Mouse (Mus musculus) heart, postnatal 0 days (tissue): Measurements from ENCODE around the gene Alox5ap. TPM values are rescaled to one million over a fixed set of nuclear protein-coding genes. Genes with fewer than 3 reads are reported as not detected.
A peak's percentile ranks its signal among the peaks of the same experiment; 100 is the strongest.

ENCODE experiments used
- ATAC-seq: fragments of 200-750 bp; cut with Nextera tagmentation; 2 replicates; pipeline ENCODE4 v1.8.0; 2017; ENCODE audit warnings: low read depth, moderate number of reproducible peaks, moderate library complexity; ENCODE audit not compliant: insufficient read depth
- DNase-seq: peaks from one replicate; pipeline ENCODE4 v3.0.0-alpha.2; 2016; ENCODE audit warnings: low spot score
- H3K27ac ChIP-seq: fragments of 300-500 bp; sonication (generic); 2 replicates; pipeline ENCODE4 v1.5.1; 2014; ENCODE audit warnings: low read depth, mild to moderate bottlenecking
- H3K27me3 ChIP-seq: fragments of 300-500 bp; sonication (generic); 2 replicates; pipeline ENCODE4 v1.6.1; 2014; ENCODE audit warnings: low read length, mixed read lengths; ENCODE audit not compliant: control insufficient read depth, insufficient read depth
- H3K36me3 ChIP-seq: fragments of 300-500 bp; sonication (generic); replicated peaks from 2 replicates; pipeline ENCODE4 v1.6.1; 2014; ENCODE audit warnings: low read length, mixed read lengths; ENCODE audit not compliant: control insufficient read depth, insufficient read depth
- H3K4me1 ChIP-seq: fragments of 300-500 bp; sonication (generic); 2 replicates; pipeline ENCODE4 v1.6.1; 2014; ENCODE audit warnings: antibody characterized with exemption; ENCODE audit not compliant: control insufficient read depth, insufficient read depth
- H3K4me2 ChIP-seq: fragments of 300-500 bp; sonication (generic); 2 replicates; pipeline ENCODE4 v1.6.1; 2014; ENCODE audit warnings: low read depth, mild to moderate bottlenecking, low read length, moderate library complexity
- H3K4me3 ChIP-seq: fragments of 300-500 bp; sonication (generic); 2 replicates; pipeline ENCODE4 v1.5.1; 2014; ENCODE audit warnings: low read depth, low read length
- H3K9ac ChIP-seq: fragments of 300-500 bp; sonication (generic); replicated peaks from 2 replicates; pipeline ENCODE4 v1.6.1; 2014; ENCODE audit warnings: low read depth, low read length, mixed read lengths
- H3K9me3 ChIP-seq: fragments of 300-500 bp; sonication (generic); replicated peaks from 2 replicates; pipeline ENCODE4 v1.6.1; 2016; ENCODE audit warnings: low read length; ENCODE audit not compliant: control insufficient read depth
- CTCF ChIP-seq: IDR thresholded peaks from 2 replicates; pipeline ENCODE4 v1.5.1; 2016; ENCODE audit warnings: antibody characterized with exemption, control low read depth, low read depth
- EP300 ChIP-seq: IDR thresholded peaks from 2 replicates; pipeline ENCODE4 v1.6.1; 2016; ENCODE audit warnings: antibody characterized with exemption, low read depth
- WGBS: fragments of 180-500 bp; shearing (Covaris S2); extraction: QIAGEN DNeasy Blood & Tissue Kit; methylation state at CpG from one replicate; pipeline ENCODE4 v1.1.7; 2014; 5-methylcytosine and 5-hydroxymethylcytosine counted together
- polyA plus RNA-seq: library from polyadenylated mRNA; unstranded; fragments of >200 nt; fragmentation: Nextera tagmentation; extraction: Ambion mirVana; gene quantifications from 2 replicates; pipeline ENCODE4 v1.2.1, GENCODE M21; 2015
- total RNA-seq: library from RNA; depleted of rRNA; stranded (reverse); fragments of >200 nt; gene quantifications from 2 replicates; pipeline ENCODE4 v1.2.3, GENCODE M21; 2014; ENCODE audit warnings: low replicate concordance

Gene Alox5ap
- total and polyA plus RNA-seq, 2 experiments from 2014 or later, result 5.2 to 9.2 TPM

DNA sequence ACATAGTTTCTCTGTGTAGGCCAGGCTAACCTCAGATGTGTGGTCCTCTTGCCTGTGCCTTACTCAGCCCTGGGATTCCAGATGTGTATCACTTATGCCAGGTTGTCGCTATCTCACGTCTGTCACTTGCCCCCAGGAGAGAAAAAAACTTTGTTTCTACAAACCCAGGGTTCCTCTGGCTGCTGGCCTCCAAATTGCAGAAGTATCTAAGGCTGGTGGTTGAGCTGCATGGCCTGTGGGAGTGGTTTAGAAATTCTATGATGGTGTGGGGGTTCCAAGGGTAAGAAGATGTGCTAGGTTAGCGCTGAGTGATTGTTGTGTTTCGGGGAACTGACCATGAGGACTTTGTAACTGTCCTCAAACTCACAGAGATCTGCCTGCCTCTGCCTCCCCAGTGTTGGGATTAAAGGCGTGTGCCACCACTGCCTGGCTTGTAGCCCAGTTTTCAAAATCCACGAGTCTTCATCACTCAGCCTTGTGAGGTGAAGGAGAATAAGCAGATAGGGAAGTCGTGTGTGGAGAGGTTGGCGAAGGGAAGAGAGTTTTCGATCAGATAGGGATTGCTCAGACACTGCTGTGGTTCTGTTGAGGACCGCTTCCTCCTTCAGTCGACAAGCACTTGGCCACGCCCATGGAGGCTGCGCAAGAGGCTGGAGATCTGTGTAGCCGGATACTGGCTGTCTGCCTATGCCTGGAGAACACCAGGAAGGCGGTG is 10.0 kb downstream of the Alox5ap start:
- ATAC-seq, result no peak
- Histone ChIP-seq H3K9ac (no peak overlapping the region), H3K4me2 (no peak overlapping the region), H3K9me3 (0 out of 2 replicates have a peak, but pooled peaks cover 6% of the 10 kb centered on the region), H3K36me3 (no peaks in the 10 kb centered on the region), H3K27ac (no peak overlapping the region), H3K4me3 (no peak overlapping the region), H3K4me1 (no peaks in the 10 kb centered on the region), H3K27me3 (no peaks in the 10 kb centered on the region)
- no peak for TF ChIP-seq EP300
- TF ChIP-seq CTCF, result no peak
- no peak for DNase-seq
- WGBS, result 80% methylated on average over 15 of the region's 15 CpGs

DNA sequence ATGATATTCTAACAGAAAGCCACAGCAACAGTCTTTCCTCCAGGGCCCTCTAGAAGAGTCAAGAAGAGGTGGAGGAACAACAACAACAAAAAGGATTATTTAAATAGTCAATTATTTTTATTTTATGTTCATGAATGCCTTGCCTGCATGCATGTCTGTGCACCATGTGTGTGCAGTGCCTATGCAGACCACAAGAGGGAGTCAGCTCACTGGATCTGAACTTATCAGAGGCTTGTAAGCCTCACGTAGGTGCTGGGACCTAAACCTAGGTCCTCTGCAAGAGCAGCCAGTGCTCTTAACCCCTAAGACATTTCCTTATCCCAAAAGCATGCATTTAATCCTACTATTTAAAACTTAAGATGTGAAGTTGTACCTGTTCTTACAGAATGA is 10.5 kb downstream of the Alox5ap start:
- Histone ChIP-seq H3K4me1 (no peaks in the 10 kb centered on the region), H3K4me2 (no peak overlapping the region), H3K9ac (no peak overlapping the region), H3K27me3 (no peaks in the 10 kb centered on the region), H3K36me3 (no peaks in the 10 kb centered on the region), H3K9me3 (0 out of 2 replicates have a peak, but pooled peaks cover 6% of the 10 kb centered on the region), H3K4me3 (no peak overlapping the region), H3K27ac (no peak overlapping the region)
- DNase-seq (no peak), ATAC-seq (no peak)
- TF ChIP-seq CTCF, result no peak
- TF ChIP-seq EP300, result no peak
- 100% methylated on average over 1 of the region's 1 CpGs for WGBS

DNA sequence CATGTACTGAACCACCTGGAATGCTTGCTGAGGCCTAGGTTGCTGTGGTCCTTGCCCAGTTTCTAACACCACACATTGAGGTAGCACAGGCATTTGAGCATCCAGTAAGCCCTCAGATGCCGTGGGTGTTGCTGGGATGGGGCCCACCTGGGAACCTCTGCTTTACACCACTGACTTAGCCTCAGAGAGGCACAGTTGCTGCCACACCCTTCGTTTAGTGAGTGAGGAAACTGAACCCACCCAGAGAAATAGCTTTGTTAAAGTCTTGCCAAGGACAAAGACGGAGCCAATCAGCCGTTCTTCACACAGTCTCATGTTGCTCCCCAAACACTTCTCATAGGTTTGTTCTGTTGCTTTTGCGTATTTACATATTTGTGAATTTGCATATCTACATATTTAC is 13.0 kb downstream of the Alox5ap start:
- no peaks in the 10 kb centered on the region for H3K36me3 ChIP-seq
- no peak overlapping the region for H3K4me3 ChIP-seq
- no peak overlapping the region for H3K9ac ChIP-seq
- no peak for ATAC-seq
- 87% methylated on average over 5 of the region's 5 CpGs for WGBS
- no peaks in the 10 kb centered on the region for H3K4me1 ChIP-seq
- TF ChIP-seq CTCF, result no peak
- TF ChIP-seq EP300, result no peak
- no peak overlapping the region for H3K4me2 ChIP-seq
- H3K27me3 ChIP-seq, result no peaks in the 10 kb centered on the region
- no peak overlapping the region for H3K27ac ChIP-seq
- no peak for DNase-seq
- H3K9me3 ChIP-seq, result 0 out of 2 replicates have a peak, but pooled peaks cover 3% of the 10 kb centered on the region

DNA sequence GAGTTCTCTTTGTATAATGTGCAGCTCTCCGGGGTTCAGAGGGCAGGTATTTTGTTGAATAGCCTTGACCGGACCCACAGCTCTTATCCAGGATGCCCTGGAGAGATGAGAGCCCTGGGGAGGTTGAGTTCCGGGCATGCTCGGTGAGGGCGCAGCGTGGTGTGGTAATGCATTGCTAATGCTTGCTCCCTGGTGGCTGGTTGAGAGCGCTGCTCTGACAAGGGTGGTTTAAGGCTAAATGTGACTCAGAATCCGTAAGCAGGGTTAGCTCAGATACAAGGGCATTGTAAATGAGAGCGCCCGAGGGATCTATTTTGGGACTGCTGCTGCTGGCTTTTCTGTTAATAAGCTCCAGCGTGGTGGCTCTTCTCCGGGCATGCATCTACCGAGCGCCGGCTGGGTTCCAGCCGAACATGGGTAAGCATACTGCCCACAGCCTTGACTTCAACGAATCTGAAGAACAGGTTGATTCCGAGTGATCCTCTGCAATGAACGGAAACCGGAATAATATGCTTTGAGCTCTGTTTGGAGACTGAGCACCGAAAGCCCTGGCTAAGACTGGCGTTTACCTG is 14.8 kb downstream of the Alox5ap start:
- Histone ChIP-seq H3K27ac (peak overlapping the region; percentile 80), H3K9me3 (0 out of 2 replicates have a peak, but pooled peaks cover 3% of the 10 kb centered on the region), H3K4me2 (peak overlapping the region; percentile 43), H3K27me3 (no peaks in the 10 kb centered on the region), H3K4me3 (peak overlapping the region; percentile 1; the same call in 1 of the 2 replicates), H3K4me1 (no peaks in the 10 kb centered on the region), H3K9ac (no peak overlapping the region; the same call in 1 of the 2 replicates), H3K36me3 (no peaks in the 10 kb centered on the region)
- DNase-seq (peak; percentile 91), ATAC-seq (peak; percentile 96)
- no peak for TF ChIP-seq EP300
- peak; percentile 67 for TF ChIP-seq CTCF
- 25% methylated on average over 22 of the region's 22 CpGs for WGBS

DNA sequence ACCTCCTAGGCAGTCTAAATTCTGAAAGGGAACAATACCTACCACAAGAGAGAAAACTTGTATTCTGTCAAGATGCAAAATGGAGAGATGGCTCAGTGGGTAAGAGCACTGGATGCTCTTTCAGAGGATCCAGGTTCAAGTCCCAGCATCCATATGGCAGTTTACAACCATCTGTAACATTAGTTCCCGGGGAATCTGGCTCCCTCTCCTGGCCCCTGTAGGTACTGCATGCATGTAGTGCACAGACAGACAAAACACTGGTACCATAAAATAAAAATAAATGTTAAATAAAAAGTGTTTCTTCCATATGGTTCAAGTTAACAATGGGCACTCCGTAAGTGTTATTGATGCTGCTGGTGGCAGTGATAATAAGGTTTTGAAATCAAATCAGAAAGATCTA is 18.4 kb downstream of the Alox5ap start:
- H3K27me3 ChIP-seq, result no peaks in the 10 kb centered on the region
- no peak for DNase-seq
- H3K27ac ChIP-seq, result no peak overlapping the region
- H3K4me3 ChIP-seq, result no peak overlapping the region
- TF ChIP-seq CTCF, result peak; percentile 48
- no peak for TF ChIP-seq EP300
- 0 out of 2 replicates have a peak, but pooled peaks cover 3% of the 10 kb centered on the region for H3K9me3 ChIP-seq
- H3K4me1 ChIP-seq, result no peaks in the 10 kb centered on the region
- H3K36me3 ChIP-seq, result no peaks in the 10 kb centered on the region
- ATAC-seq, result no peak
- H3K4me2 ChIP-seq, result no peak overlapping the region
- H3K9ac ChIP-seq, result no peak overlapping the region
- 85% methylated on average over 2 of the region's 2 CpGs for WGBS

DNA sequence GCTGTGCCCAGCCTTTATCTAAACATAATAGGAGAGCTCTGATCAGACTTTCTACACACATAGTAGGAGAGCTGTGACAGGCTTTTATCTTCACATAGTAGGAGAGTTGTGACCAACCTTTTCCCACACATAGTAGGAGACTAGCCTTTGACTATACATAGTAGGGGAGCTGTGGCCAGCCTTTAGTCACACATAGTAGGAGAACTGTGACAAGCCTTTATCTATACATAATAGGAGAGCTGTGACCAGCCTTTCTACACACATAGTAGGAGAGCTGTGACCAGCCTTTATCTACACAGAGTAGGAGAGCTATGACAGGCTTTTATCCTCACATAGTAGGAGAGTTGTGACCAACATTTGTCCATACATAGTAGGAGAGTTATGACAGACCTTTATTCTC is 19.3 kb downstream of the Alox5ap start:
- no peak for TF ChIP-seq CTCF
- TF ChIP-seq EP300, result no peak
- Histone ChIP-seq H3K9ac (no peak overlapping the region), H3K4me2 (no peak overlapping the region), H3K9me3 (0 out of 2 replicates have a peak, but pooled peaks cover 3% of the 10 kb centered on the region), H3K27me3 (no peaks in the 10 kb centered on the region), H3K4me1 (no peaks in the 10 kb centered on the region), H3K27ac (no peak overlapping the region), H3K36me3 (no peaks in the 10 kb centered on the region), H3K4me3 (no peak overlapping the region)
- ATAC-seq (no peak), DNase-seq (no peak)
